Mouse (Mus musculus) cerebellum, adult 11-12 months (tissue): ENCODE data around the gene Mical2.

Source experiments
- DNase-seq: peaks from one replicate; pipeline ENCODE4 v3.0.0; 2022

Gene Mical2

GRCm38 (mm10) chr7:112321798-112322794 is 96.4 kb downstream of the Mical2 start:
- no peak for DNase-seq

GRCm38 (mm10) chr7:112324577-112324976 is 98.9 kb downstream of the Mical2 start:
- DNase-seq, result no peak

DNA sequence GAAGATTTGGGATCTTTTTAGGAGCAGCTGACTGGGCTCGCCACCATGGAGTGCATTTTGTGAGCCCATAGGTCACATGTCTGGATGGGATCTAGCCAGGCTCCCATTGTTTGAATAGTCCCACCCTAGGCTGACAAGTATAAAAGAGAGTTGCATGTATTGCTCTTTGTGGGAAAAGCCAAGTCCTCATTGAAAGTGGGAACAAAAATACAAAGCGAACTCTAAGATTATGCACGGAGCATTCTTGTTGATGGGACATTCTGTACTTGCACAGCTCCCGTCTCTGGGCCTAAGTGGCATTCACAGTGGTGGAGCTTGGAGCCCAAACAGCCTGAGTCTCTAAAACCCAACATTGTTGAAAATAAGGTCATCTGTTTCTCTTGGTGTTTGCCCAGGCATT is 101.2 kb downstream of the Mical2 start:
- no peak for DNase-seq

GRCm38 (mm10) chr7:112328969-112329368 is 103.3 kb downstream of the Mical2 start:
- no peak for DNase-seq

- DNase-seq, result no peak
Measured at GRCm38 (mm10) chr7:112329496-112329895, 103.8 kb downstream of the Mical2 start.

DNA sequence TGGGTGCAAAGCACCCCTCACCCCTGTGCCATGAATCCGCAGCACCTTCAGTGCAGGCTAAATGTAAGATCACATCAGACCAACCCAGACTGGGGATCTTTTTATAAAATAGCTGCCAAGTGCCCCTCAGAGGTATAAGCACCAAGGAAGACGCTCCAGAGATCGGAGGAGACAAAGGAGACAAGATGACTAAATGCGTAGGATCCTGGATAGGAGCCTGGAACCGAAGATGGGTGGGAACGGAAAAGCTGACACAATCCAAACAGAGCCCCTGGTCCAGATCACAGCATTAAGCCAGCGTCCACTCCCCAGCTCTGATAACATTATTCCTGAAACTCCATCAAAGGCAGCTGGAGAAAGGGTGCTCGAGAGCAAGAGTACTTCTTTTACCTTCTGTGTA is 105.3 kb downstream of the Mical2 start:
- DNase-seq, result no peak

- no peak for DNase-seq
Measured at GRCm38 (mm10) chr7:112331804-112332203, 106.1 kb downstream of the Mical2 start.

- DNase-seq, result no peak
Measured at GRCm38 (mm10) chr7:112332426-112332825, 106.8 kb downstream of the Mical2 start.

DNA sequence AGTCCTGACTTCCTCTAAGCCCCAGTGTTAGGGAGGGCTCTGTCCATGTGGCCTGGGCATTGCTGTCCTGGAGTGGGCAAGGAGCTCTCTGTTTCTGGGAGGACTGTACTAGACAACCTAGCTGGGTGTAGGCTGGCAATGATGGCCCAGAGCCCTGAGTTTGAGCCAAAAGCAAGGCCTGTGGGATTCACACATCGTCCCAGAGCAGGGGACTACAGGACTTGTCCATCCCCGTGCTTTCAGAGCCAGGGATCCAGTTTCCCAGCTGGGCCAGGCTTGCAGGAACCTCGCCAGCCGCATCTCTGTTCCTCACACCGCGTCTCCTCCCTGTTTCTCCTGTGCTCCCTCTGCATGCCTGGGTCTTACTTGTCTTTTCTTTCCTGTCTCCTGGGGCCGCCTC is 107.7 kb downstream of the Mical2 start:
- no peak for DNase-seq

DNA sequence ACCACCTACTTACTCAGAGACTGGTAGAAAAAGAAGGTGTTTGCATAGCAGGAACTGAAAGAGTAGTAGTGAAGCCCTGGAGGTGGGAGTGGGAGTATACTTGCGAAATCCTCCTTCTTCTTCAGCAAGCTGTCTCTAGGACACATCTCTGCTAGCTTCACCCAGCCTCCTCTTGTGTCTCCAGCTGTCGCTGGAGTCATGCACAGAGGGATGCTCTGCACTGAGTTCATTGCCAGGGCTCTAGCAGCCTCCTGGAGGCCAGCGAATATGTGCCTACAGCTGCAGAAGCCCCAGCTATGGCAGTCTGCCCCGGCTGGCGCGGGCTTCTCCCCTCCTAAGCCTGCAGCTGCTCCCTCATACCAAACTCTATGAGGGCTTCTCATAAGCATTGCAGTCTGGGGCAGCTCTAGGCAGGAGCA is 110.6 kb downstream of the Mical2 start:
- peak; percentile 63 for DNase-seq

DNA sequence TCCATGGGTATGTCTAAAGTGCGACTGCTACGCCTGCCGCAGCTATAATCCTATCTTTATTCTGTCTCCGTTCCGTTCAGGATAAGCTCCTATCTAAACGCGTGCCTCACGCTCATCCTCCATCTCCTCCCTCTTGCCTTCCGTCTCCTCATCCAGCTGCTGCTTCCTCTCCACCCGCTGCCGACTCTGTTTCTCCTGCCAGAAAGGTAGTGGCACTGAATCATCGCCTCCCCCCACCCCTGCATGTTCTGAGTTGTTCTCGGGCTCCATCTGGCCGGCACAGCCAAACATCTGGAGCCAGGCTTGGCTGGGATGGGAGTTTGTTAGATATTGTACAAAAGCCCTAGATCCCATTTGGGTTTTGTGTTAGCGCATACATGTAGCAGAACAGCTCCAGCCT is 111.1 kb downstream of the Mical2 start:
- DNase-seq, result no peak

GRCm38 (mm10) chr7:112337736-112338135 is 112.1 kb downstream of the Mical2 start:
- DNase-seq, result no peak

- DNase-seq, result no peak
Measured at GRCm38 (mm10) chr7:112341052-112341451, 115.4 kb downstream of the Mical2 start.

DNA sequence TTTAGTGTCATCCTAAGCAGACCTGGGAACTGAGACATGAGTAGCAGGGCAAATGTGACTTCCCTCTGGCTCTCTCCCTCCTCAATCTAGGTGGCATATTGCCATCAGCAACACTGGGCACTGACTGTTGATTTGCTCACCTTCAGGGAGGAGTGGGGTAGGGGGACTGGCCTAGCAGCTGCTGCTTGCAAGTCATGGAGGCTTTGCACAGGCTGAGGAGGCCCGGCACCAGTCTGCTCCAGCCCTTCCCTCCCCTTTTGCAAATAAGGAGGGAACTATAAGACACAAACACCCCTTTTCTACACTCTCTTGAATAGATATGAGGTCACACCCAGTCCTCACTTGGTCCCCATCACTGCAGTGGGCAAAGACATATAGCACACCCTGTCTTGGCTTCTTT is 120.0 kb downstream of the Mical2 start:
- DNase-seq, result no peak

GRCm38 (mm10) chr7:112351541-112351940 is 125.9 kb downstream of the Mical2 start:
- no peak for DNase-seq

DNA sequence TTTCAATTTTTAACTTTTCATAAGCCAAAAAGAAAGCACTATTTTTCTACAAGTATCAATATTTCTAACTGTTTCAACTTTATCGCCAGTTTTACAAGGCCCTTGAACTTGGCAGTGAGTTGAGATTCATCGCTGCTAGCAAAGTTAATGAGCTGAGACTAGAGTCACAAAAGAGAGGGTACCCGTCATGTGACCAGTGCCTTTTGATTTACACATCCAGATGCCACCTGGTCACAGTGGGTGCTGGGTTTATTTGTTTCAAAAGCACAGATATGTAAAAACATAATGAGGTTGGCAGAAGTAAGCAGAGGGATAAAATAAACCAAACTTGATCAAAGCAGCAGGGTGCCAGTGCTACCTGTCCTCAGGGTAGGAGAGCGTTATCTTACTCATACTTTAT is 126.3 kb downstream of the Mical2 start:
- DNase-seq, result no peak

- DNase-seq, result no peak
Measured at GRCm38 (mm10) chr7:112353011-112353410, 127.4 kb downstream of the Mical2 start.

DNA sequence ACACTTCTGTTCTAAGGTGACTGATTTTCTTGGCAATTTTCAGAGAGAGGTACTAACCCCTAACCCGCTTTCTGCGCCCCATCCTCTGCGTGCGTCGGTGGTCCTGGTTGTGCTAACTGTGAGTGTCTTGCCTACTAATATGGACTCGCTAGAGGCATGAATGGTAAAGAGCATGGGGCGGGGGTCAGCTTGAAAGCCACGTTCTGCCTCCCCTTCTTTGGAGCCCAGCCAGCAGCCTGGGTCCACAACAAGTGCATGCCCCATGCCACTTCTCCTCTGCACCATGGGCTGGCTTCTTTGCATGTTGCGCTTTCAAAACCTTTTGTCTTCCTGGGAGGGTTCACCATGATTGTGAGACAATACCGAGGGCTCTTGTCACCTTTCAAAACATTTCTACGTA is 128.3 kb downstream of the Mical2 start:
- DNase-seq, result no peak

GRCm38 (mm10) chr7:112354503-112354951 is 128.9 kb downstream of the Mical2 start:
- peak; percentile 48 for DNase-seq

DNA sequence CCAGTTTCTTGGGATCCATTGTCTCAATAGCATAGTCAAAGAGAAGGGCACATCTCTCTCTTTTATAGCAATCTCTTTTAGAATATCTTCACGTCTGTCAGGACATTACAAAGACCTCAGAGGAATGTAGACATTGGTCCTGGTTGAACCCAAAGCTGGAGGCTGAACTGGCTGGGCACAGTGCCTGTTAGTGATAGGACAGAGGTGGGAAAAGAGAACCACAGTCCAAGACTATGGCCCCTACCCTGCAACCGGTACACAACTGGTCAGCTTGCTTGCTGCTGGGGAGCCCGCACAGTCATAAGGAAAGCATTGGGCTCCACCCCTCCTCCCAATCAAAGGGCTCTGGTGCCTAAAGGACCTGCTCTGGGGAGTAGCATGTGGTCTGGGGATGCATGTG is 133.9 kb downstream of the Mical2 start:
- no peak for DNase-seq

DNA sequence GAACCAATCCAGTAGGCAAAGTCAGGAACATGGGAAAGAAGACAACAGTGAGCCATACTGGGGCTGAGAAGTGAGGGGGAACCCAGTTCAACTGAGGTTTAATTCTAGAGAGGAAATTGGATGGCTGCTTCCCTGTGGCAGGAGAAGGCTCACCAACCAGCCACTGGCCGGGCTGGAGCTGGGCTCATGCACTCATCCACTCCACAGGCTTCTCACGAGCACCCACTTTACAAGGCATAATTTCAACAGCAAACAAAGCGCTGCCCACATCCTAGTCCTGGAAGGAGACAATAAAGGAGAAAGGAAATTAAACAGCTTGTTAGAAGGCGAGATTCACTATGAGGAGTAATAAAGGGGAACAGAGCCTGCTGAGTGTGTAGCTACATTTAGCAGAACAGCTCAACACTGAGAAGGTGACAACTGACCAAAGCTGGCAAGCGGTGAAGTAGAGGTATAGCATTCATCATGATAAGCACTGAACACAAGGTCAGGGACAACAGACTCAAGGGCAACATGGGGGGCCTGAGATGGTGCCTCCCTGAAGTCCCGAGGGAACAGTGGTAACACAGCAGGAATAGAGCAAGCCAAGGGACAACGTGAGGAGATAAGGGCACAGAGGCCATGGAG is 137.0 kb downstream of the Mical2 start:
- no peak for DNase-seq

DNA sequence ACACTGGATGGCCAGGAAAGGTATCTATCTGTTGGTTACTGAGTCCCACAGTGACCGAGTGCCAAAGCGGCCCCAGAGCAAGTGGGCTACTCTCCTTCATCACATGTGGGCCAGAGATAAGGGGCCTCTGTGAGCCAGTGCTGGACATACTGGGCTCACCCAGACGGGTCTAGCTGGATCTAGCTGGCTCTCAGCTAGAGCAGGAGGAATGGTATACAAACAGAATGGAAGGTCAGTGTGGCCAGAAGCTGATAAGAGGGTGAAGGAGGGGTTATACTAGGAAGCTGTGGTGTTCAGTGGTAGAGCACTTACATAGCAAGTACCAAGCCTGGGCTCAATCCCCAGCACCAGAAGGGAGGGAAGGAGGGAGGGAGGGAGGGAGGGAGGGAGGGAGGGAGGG is 140.2 kb downstream of the Mical2 start:
- DNase-seq, result no peak

- DNase-seq, result peak; percentile 80
Measured at GRCm38 (mm10) chr7:112369046-112369445, 143.4 kb downstream of the Mical2 start.

GRCm38 (mm10) chr7:112369977-112370376 is 144.3 kb downstream of the Mical2 start:
- no peak for DNase-seq
